Mouse (Mus musculus) ES-E14 (cell line): ENCODE results near the gene Gm45337.
"Not testable (repeated sequence)": the region's sequence is repeated elsewhere in the genome, so short reads cannot be mapped to it uniquely, and the experiment has no call there.

ENCODE experiments used
- CHD2 ChIP-seq: IDR thresholded peaks from 2 replicates; pipeline ENCODE4 v1.6.1; 2014; ENCODE audit warnings: mild to moderate bottlenecking, low read depth, low read length, inconsistent platforms
- HCFC1 ChIP-seq: IDR thresholded peaks from 2 replicates; pipeline ENCODE4 v1.6.1; 2012; ENCODE audit warnings: low read length, inconsistent platforms, borderline replicate concordance; ENCODE audit not compliant: insufficient read depth
- MAFK ChIP-seq: IDR thresholded peaks from 2 replicates; pipeline ENCODE4 v1.6.1; 2014; ENCODE audit warnings: mild to moderate bottlenecking, low read depth, low read length, inconsistent platforms; ENCODE audit not compliant: insufficient read depth
- ZC3H11A ChIP-seq: IDR thresholded peaks from 2 replicates; pipeline ENCODE4 v1.6.1; 2012; ENCODE audit warnings: low read depth, mild to moderate bottlenecking, inconsistent platforms, low read length, borderline replicate concordance

DNA sequence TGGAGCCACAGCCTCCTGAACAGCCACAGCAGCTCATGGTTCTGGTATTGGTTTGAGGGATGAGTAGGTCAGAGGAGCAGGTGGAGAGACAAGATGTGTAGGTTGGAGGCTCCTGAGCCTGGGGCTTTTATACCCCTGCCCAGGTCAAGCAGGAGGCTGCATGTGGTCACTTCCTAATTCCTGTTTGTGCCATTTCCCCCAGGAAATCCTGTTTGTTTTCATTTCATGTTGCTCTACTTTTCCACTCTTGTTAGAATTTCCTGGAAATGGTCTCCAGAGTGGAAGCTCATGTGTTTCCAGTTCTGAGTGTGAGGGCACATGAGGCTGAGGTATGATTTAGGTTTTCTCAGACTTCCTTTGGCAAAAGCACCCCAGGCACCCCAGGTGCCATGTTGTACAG lies 31.5 kb upstream of the Gm45337 start, which contains the start of gene Krtap5-2:
- not testable (repeated sequence) for TF ChIP-seq HCFC1, MAFK, CHD2, ZC3H11A
